ENCODE assay signal across 18 mouse cellular contexts in genomic region chr3:87942471-87942870, GRCm38 (mm10). TPM values are rescaled to one million over a fixed set of nuclear protein-coding genes. Genes with fewer than 3 reads are reported as not detected.
"Had no signal": no experiment of that assay in that cellular context is flagged by ENCODE, and none has a peak within 500 bp of the region (broad histone marks: within the 10 kb centered on the region; RNA-seq: fewer than 3 reads in every experiment).

No protein-coding gene starts in this region.

- H3K27me3 ChIP-seq: kidney, embryonic 15.5 days; lung, embryonic 15.5 days; neural tube, embryonic 13.5 days had no signal

- ATAC-seq: liver, postnatal 0 days had no signal

- H3K9me3 ChIP-seq: kidney, embryonic 15.5 days; lung, embryonic 15.5 days; megakaryocyte, embryonic 14.5 days; midbrain, embryonic 10.5 days; neural tube, embryonic 13.5 days had no signal

- H3K4me3 ChIP-seq: kidney, embryonic 15.5 days; lung, embryonic 15.5 days; megakaryocyte, embryonic 14.5 days; midbrain, embryonic 10.5 days; neural tube, embryonic 13.5 days had no signal

- H3K4me2 ChIP-seq: kidney, embryonic 15.5 days; liver, embryonic 11.5 days; lung, embryonic 15.5 days; neural tube, embryonic 13.5 days had no signal

- DNase-seq: kidney, adult 8-10 months; kidney, postnatal 10 days; kidney, postnatal 4 days; liver, postnatal 0 days; lung, postnatal 10 days; lung, postnatal 36 days; midbrain, embryonic 14.5 days; thymus, adult 18-20 months; thymus, postnatal 36 days had no signal

- H3K27ac ChIP-seq: kidney, embryonic 15.5 days; liver, embryonic 14.5 days; lung, embryonic 15.5 days; midbrain, embryonic 10.5 days; neural tube, embryonic 13.5 days had no signal

- H3K9ac ChIP-seq: kidney, embryonic 15.5 days; liver, embryonic 14.5 days; liver, postnatal 0 days; lung, embryonic 15.5 days; neural tube, embryonic 13.5 days had no signal

RNA-seq across cellular contexts. Expression of gene Crabp2, which starts 6.0 kb away (rescaled TPM):
- total RNA-seq: neutrophil, adult 5-6 weeks had no signal
- polyA plus RNA-seq: liver, postnatal 0 days; small intestine, adult 2 months had no signal
